Mouse (Mus musculus): ENCODE results near the gene Rps3.

The Rps3 gene

GRCm38 (mm10) chr7:99438881-99439280 is 44.7 kb downstream of the Rps3 start:
- DNase-seq: no peak

- DNase-seq: no peak
Observed at GRCm38 (mm10) chr7:99436530-99436929, 47.0 kb downstream of the Rps3 start.

GRCm38 (mm10) chr7:99434672-99435250 is 48.8 kb downstream of the Rps3 start:
- peak; percentile 30 for DNase-seq

- DNase-seq: no peak
Observed at GRCm38 (mm10) chr7:99432863-99433262, 50.7 kb downstream of the Rps3 start.

GRCm38 (mm10) chr7:99432248-99432647 is 51.3 kb downstream of the Rps3 start:
- no peak for DNase-seq

GRCm38 (mm10) chr7:99430246-99430645 is 53.3 kb downstream of the Rps3 start:
- DNase-seq: no peak

- DNase-seq: no peak
Observed at GRCm38 (mm10) chr7:99429786-99430185, 53.8 kb downstream of the Rps3 start.

- no peak for DNase-seq
Observed at GRCm38 (mm10) chr7:99428836-99429235, 54.7 kb downstream of the Rps3 start.

GRCm38 (mm10) chr7:99427987-99428386 is 55.6 kb downstream of the Rps3 start:
- no peak for DNase-seq
